12 mouse cellular contexts compared by ENCODE assay signal in genomic region chr16:33738949-33739719, GRCm38 (mm10). TPM values are rescaled to one million over a fixed set of nuclear protein-coding genes. Genes with fewer than 3 reads are reported as not detected.
DNase-seq lines count a peak whose midpoint lies in the region; ATAC-seq and TF ChIP-seq lines count a peak whose summit lies in the region.
"Had no signal": no experiment of that assay in that cellular context is flagged by ENCODE, and none has a peak within 500 bp of the region (broad histone marks: within the 10 kb centered on the region; RNA-seq: fewer than 3 reads in every experiment).

No protein-coding gene starts in this region.

- H3K4me2 ChIP-seq in forebrain, embryonic 12.5 days, result no peak overlapping the region
- H3K4me2 ChIP-seq in forebrain, embryonic 16.5 days (ENCODE audit: low read length), result no peak overlapping the region
- no peak overlapping the region for H3K4me2 ChIP-seq in midbrain, embryonic 15.5 days
- H3K4me2 ChIP-seq in forebrain, embryonic 14.5 days (ENCODE audit: low read length), result no peak overlapping the region
- H3K4me2 ChIP-seq in liver, postnatal 0 days (ENCODE audit: low read depth, low read length), result no peak overlapping the region
- H3K4me2 ChIP-seq: midbrain, embryonic 13.5 days had no signal

- H3K4me3 ChIP-seq in forebrain, embryonic 12.5 days (replicated peaks), result no peak overlapping the region
- no peak overlapping the region for H3K4me3 ChIP-seq in forebrain, embryonic 16.5 days (replicated peaks; ENCODE audit: low read length)
- no peak overlapping the region for H3K4me3 ChIP-seq in midbrain, embryonic 10.5 days
- no peak overlapping the region for H3K4me3 ChIP-seq in midbrain, embryonic 15.5 days
- no peak overlapping the region for H3K4me3 ChIP-seq in forebrain, embryonic 14.5 days (ENCODE audit: low read depth, low read length)
- H3K4me3 ChIP-seq in liver, postnatal 0 days (ENCODE audit: low read depth, low read length), result no peak overlapping the region
- H3K4me3 ChIP-seq: midbrain, embryonic 13.5 days had no signal

- H3K36me3 ChIP-seq in forebrain, embryonic 12.5 days (replicated peaks), result peaks cover 38% of the 10 kb centered on the region
- H3K36me3 ChIP-seq in forebrain, embryonic 16.5 days (ENCODE audit: control insufficient read depth, insufficient read depth), result peaks cover 2% of the 10 kb centered on the region; the same call in 1 of the 2 replicates
- peaks cover 88% of the 10 kb centered on the region for H3K36me3 ChIP-seq in midbrain, embryonic 10.5 days
- H3K36me3 ChIP-seq in midbrain, embryonic 15.5 days (replicated peaks), result no peaks in the 10 kb centered on the region
- H3K36me3 ChIP-seq in forebrain, embryonic 14.5 days (ENCODE audit: control insufficient read depth, insufficient read depth, low read length), result peaks cover 22% of the 10 kb centered on the region
- H3K36me3 ChIP-seq in liver, postnatal 0 days (replicated peaks; ENCODE audit: insufficient read depth, low read length), result peaks cover 19% of the 10 kb centered on the region

- WGBS in forebrain, embryonic 12.5 days, result 77% methylated on average over 7 of the region's 7 CpGs
- 83% methylated on average over 7 of the region's 7 CpGs for WGBS in forebrain, embryonic 16.5 days
- WGBS in midbrain, embryonic 10.5 days, result 71% methylated on average over 7 of the region's 7 CpGs
- WGBS in midbrain, embryonic 15.5 days, result 85% methylated on average over 7 of the region's 7 CpGs
- WGBS in forebrain, embryonic 14.5 days, result 83% methylated on average over 7 of the region's 7 CpGs
- 84% methylated on average over 7 of the region's 7 CpGs for WGBS in liver, postnatal 0 days (ENCODE audit: insufficient replicate concordance)

- ATAC-seq in forebrain, embryonic 12.5 days (ENCODE audit: low FRiP score), result no peak
- ATAC-seq in forebrain, embryonic 16.5 days, result no peak
- no peak for ATAC-seq in midbrain, embryonic 15.5 days (replicated peaks)
- ATAC-seq in forebrain, embryonic 14.5 days, result no peak
- ATAC-seq in liver, postnatal 0 days, result no peak
- ATAC-seq: Patski had no signal

- no peak for TF ChIP-seq EP300 in liver, postnatal 0 days (IDR thresholded peaks at IDR 0.05; ENCODE audit: low read depth)

- peaks cover 76% of the 10 kb centered on the region for H3K4me1 ChIP-seq in forebrain, embryonic 12.5 days
- H3K4me1 ChIP-seq in forebrain, embryonic 16.5 days (replicated peaks; ENCODE audit: control insufficient read depth, insufficient read depth, low read length), result peaks cover 64% of the 10 kb centered on the region
- H3K4me1 ChIP-seq in midbrain, embryonic 10.5 days, result peaks cover 79% of the 10 kb centered on the region
- H3K4me1 ChIP-seq in midbrain, embryonic 15.5 days, result peaks cover 43% of the 10 kb centered on the region
- peaks cover 42% of the 10 kb centered on the region for H3K4me1 ChIP-seq in forebrain, embryonic 14.5 days (ENCODE audit: control insufficient read depth, insufficient read depth, low read length)
- H3K4me1 ChIP-seq in liver, postnatal 0 days (ENCODE audit: insufficient read depth), result peaks cover 4% of the 10 kb centered on the region; the same call in 1 of the 2 replicates

- TF ChIP-seq CTCF in liver, postnatal 0 days (IDR thresholded peaks at IDR 0.05; ENCODE audit: low read depth), result no peak

- no peak for DNase-seq in midbrain, embryonic 10.5 days (ENCODE audit: low spot score)
- DNase-seq in forebrain, embryonic 14.5 days (ENCODE audit: low spot score), result no peak
- DNase-seq in mesoderm, embryonic 11.5 days (ENCODE audit: low read depth, low spot score), result peak; percentile 83
- no peak for DNase-seq in layer of hippocampus, adult 18-20 months (ENCODE audit: low spot score in 2 of 2)
- no peak for DNase-seq in liver, postnatal 0 days

- no peaks in the 10 kb centered on the region for H3K27me3 ChIP-seq in forebrain, embryonic 12.5 days
- no peaks in the 10 kb centered on the region for H3K27me3 ChIP-seq in forebrain, embryonic 16.5 days (replicated peaks; ENCODE audit: control insufficient read depth, insufficient read depth, low read length)
- H3K27me3 ChIP-seq in midbrain, embryonic 10.5 days (ENCODE audit: low read depth, poor library complexity, severe bottlenecking), result no peaks in the 10 kb centered on the region
- H3K27me3 ChIP-seq in midbrain, embryonic 15.5 days (replicated peaks), result no peaks in the 10 kb centered on the region
- H3K27me3 ChIP-seq in forebrain, embryonic 14.5 days (replicated peaks; ENCODE audit: control insufficient read depth, insufficient read depth, low read length), result no peaks in the 10 kb centered on the region
- H3K27me3 ChIP-seq in liver, postnatal 0 days (ENCODE audit: insufficient read depth, low read length), result no peaks in the 10 kb centered on the region
- H3K27me3 ChIP-seq: midbrain, embryonic 13.5 days; Patski had no signal

- H3K27ac ChIP-seq in forebrain, embryonic 12.5 days, result peak overlapping the region; percentile 42; the same call in 1 of the 2 replicates
- no peak overlapping the region for H3K27ac ChIP-seq in forebrain, embryonic 16.5 days (ENCODE audit: low read length)
- H3K27ac ChIP-seq in midbrain, embryonic 10.5 days (replicated peaks), result peak overlapping the region; percentile 61
- no peak overlapping the region for H3K27ac ChIP-seq in midbrain, embryonic 15.5 days
- peak overlapping the region; percentile 10; the same call in 1 of the 2 replicates for H3K27ac ChIP-seq in forebrain, embryonic 14.5 days (ENCODE audit: low read depth, low read length)
- H3K27ac ChIP-seq in liver, postnatal 0 days (ENCODE audit: low read depth), result no peak overlapping the region
- H3K27ac ChIP-seq: midbrain, embryonic 13.5 days had no signal

- no peaks in the 10 kb centered on the region for H3K9me3 ChIP-seq in forebrain, embryonic 12.5 days
- H3K9me3 ChIP-seq in forebrain, embryonic 16.5 days (ENCODE audit: control insufficient read depth, low read length), result no peaks in the 10 kb centered on the region
- H3K9me3 ChIP-seq in midbrain, embryonic 10.5 days (replicated peaks), result no peaks in the 10 kb centered on the region
- no peaks in the 10 kb centered on the region for H3K9me3 ChIP-seq in midbrain, embryonic 15.5 days
- no peaks in the 10 kb centered on the region for H3K9me3 ChIP-seq in forebrain, embryonic 14.5 days (replicated peaks; ENCODE audit: control insufficient read depth, low read length)
- H3K9me3 ChIP-seq in liver, postnatal 0 days (ENCODE audit: low read length), result no peaks in the 10 kb centered on the region
- H3K9me3 ChIP-seq: midbrain, embryonic 13.5 days had no signal

- no peak overlapping the region for H3K9ac ChIP-seq in forebrain, embryonic 12.5 days
- H3K9ac ChIP-seq in forebrain, embryonic 16.5 days (replicated peaks; ENCODE audit: low read depth, low read length), result no peak overlapping the region
- H3K9ac ChIP-seq in midbrain, embryonic 15.5 days, result no peak overlapping the region
- no peak overlapping the region for H3K9ac ChIP-seq in forebrain, embryonic 14.5 days (ENCODE audit: low read length)
- H3K9ac ChIP-seq in liver, postnatal 0 days (replicated peaks), result no peak overlapping the region
- H3K9ac ChIP-seq: midbrain, embryonic 13.5 days had no signal

RNA-seq across cellular contexts. Expression of gene Muc13, which starts 54.7 kb away (rescaled TPM):
- polyA plus RNA-seq in forebrain, embryonic 12.5 days (2016; fragmentation: Nextera tagmentation; extraction: Ambion mirVana), result 0.13 TPM in 1 of 2 replicates, not detected in the other
- 0.11 TPM in 1 of 2 replicates, not detected in the other for polyA plus RNA-seq in forebrain, embryonic 16.5 days (2015; fragmentation: Nextera tagmentation; extraction: Ambion mirVana)
- 0.10 and 0.15 TPM in 2 replicates for polyA plus RNA-seq in midbrain, embryonic 10.5 days (2016; fragmentation: Nextera tagmentation; extraction: Ambion mirVana)
- 0.08 TPM in 1 of 2 replicates, not detected in the other for polyA plus RNA-seq in midbrain, embryonic 15.5 days (2015; fragmentation: Nextera tagmentation; extraction: Ambion mirVana)
- not detected in 2 replicates for polyA plus RNA-seq in forebrain, embryonic 14.5 days (2014; fragmentation: Nextera tagmentation; extraction: Ambion mirVana)
- not detected for total RNA-seq in layer of hippocampus, adult 18-20 months (2021)
- polyA plus RNA-seq in liver, postnatal 0 days (2015; fragmentation: Nextera tagmentation; extraction: Ambion mirVana), result 1.2 TPM in 2 replicates
- total RNA-seq: adrenal gland, adult 2 months; gastrocnemius, postnatal 14 days had no signal
- polyA plus RNA-seq: Patski had no signal

RNA-seq across cellular contexts. Expression of gene Heg1, which starts 55.0 kb away (rescaled TPM):
- 36.5 and 37.7 TPM in 2 replicates for polyA plus RNA-seq in forebrain, embryonic 12.5 days (2016; fragmentation: Nextera tagmentation; extraction: Ambion mirVana)
- polyA plus RNA-seq in forebrain, embryonic 16.5 days (2015; fragmentation: Nextera tagmentation; extraction: Ambion mirVana), result 18.6 and 19.7 TPM in 2 replicates
- polyA plus RNA-seq in midbrain, embryonic 10.5 days (2016; fragmentation: Nextera tagmentation; extraction: Ambion mirVana), result 34.3 and 45.7 TPM in 2 replicates
- polyA plus RNA-seq in midbrain, embryonic 15.5 days (2015; fragmentation: Nextera tagmentation; extraction: Ambion mirVana), result 14.2 and 14.5 TPM in 2 replicates
- polyA plus RNA-seq in forebrain, embryonic 14.5 days (2014; fragmentation: Nextera tagmentation; extraction: Ambion mirVana), result 14.3 and 15.0 TPM in 2 replicates
- 10 to 100 TPM; 21.1 to 21.4 TPM for total RNA-seq in layer of hippocampus, adult 18-20 months (2021)
- polyA plus RNA-seq in liver, postnatal 0 days (2015; fragmentation: Nextera tagmentation; extraction: Ambion mirVana), result 4.4 and 4.7 TPM in 2 replicates

Comparison
In these comparisons a context has a peak if more than half of its experiments do, and no peak if none do; other contexts are left out.
1. H3K27ac ChIP-seq: peak in forebrain, embryonic 12.5 days (single experiment), midbrain, embryonic 10.5 days (single experiment) and forebrain, embryonic 14.5 days (single experiment); none in forebrain, embryonic 16.5 days (single experiment), midbrain, embryonic 15.5 days (single experiment) and liver, postnatal 0 days (single experiment).